Mouse (Mus musculus) NIH3T3 (cell line): ENCODE measurements around the gene Plcl1.

Source experiments
- DNase-seq: peaks from one replicate; pipeline ENCODE4 v3.0.0-alpha.2; 2012; ENCODE audit warnings: low read depth

The Plcl1 gene

GRCm38 (mm10) chr1:55612759-55613328 lies 207.1 kb downstream of the Plcl1 start:
- DNase-seq: no peak

GRCm38 (mm10) chr1:55617857-55618256 lies 212.1 kb downstream of the Plcl1 start:
- DNase-seq: no peak

- no peak for DNase-seq
Measured at GRCm38 (mm10) chr1:55618617-55619286, 213.0 kb downstream of the Plcl1 start.

DNA sequence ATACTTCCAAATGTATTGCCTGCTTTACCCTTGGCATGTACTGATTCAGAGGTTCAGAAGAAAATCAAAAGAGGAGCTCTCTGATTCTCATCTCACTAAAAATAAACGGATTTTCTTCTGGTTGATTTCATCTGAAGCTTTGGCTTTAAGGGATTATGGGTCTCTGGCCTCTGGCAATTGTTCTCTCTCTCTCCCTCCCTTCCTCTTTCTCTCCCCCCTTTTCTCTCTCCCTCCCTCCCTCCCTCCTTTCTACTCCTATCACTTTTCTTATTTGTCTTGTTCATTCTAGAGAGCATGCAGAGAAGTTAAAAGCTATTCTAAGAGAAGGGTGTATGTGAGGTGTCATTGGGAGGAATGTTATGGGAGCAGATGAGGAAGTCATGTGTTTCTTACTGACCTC lies 225.8 kb downstream of the Plcl1 start:
- DNase-seq: no peak

DNA sequence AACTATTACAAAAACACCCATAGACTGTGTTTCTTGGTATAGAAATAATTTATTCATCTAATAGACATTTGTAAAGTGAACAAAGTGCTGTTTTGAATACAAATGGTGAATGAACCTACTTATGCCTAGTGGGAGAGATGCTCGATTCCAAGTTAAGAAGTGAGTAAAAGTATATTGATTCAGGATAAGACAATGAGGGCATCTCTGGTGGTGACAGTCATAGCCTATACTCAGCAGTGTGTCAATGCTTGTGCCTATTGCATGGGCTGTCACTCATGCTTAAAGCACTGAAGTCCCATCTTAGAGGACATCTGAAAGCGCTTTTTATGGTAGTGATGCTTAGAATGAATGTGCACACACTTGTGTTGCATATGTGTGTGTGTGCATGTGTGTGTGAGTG lies 226.3 kb downstream of the Plcl1 start:
- no peak for DNase-seq

GRCm38 (mm10) chr1:55633326-55633725 lies 227.6 kb downstream of the Plcl1 start:
- no peak for DNase-seq

GRCm38 (mm10) chr1:55659518-55660210 lies 253.9 kb downstream of the Plcl1 start:
- no peak for DNase-seq

- DNase-seq: no peak
Measured at GRCm38 (mm10) chr1:55661381-55661780, 255.7 kb downstream of the Plcl1 start.

DNA sequence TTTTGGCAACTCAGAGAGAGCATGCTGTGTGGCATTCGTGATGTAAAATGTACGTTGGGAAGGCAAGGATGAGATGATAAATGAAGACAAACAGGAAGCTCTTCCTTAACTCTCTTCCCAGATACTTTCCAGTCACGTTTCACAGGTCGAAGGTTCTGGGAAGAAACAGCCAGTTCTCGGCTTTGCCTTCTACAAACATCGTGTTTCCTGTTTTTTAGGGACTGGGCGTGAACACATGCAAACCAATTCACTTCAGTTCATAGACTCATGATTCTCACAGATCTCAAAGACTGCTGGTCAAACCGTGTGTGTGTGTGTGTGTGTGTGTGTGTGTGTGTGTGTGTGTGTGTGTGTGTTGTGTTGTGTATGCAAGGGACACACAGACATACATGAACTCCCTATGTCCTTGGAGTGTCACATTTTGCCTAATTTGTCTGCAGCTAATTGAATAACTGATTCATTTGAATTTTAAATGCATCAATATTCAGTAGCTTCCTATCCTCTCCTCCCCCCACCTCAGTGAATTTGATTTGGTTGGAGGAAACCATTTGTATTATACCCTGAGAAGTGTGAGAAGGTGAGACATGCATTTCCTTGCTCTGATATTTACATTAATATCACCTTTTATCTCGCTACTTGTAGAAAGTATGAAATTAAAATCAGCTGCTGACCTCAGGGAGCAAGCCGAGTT lies 259.6 kb downstream of the Plcl1 start:
- no peak for DNase-seq

DNA sequence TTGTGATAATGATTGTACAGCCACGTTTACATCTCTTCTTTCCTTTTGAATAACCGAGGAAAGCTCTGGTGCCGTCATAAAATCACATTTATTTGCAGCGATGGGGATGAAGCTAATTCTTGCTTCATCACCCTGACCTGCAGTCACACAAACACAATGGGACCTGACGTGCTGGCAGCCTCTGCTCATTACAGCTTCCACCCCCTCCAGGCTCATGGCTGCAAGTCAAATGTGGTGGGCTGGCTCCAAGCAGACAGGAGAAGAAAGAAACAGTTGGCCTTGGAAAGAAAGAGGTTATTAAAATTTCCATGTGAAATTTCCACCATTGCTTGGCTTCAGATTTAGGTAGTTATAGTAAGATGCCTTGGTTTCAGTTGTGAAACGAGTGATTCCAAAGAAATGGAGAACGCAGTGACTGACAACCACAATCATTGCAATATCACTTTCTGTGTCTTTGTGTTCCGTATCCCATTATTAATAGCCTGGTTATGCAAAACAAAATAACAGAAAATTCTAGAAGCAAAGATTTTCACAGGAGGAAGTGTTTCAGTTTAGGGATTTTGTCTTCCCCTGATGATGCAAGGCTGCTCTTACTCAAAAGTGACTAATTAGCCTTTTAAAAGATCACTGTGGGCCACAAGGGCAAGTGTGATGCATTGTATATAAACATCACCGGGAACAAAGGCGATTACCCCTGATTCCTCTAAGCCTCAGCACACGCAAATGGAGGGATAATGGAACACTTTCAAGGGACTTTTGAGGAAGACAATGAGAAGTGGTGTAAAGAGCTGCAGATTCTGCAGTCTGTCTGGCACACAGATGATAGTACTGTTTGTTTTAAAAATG lies 260.3 kb downstream of the Plcl1 start:
- DNase-seq: no peak

GRCm38 (mm10) chr1:55666798-55667197 lies 261.1 kb downstream of the Plcl1 start:
- DNase-seq: no peak

GRCm38 (mm10) chr1:55668622-55669237 lies 263.0 kb downstream of the Plcl1 start:
- no peak for DNase-seq

DNA sequence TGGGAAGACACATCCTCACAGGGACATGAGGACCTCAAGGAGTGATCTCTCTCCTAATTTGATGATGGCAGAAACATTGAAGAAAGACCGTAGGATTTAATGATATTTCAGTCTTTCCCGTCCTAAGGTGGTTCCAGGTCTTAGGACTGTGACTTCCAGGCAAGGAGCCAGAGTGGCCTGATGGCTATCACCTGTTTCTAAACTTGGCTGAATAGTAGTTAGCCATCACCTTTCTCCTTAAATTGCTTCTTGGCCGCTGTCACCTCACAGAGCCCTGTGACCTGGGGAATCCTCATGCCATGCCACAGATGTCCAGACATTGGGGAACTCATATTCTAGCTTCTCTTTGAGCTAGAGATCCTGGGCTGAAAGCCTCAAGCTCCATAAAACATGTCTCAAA lies 277.0 kb downstream of the Plcl1 start:
- no peak for DNase-seq

GRCm38 (mm10) chr1:55686261-55686660 lies 280.5 kb downstream of the Plcl1 start:
- DNase-seq: no peak

DNA sequence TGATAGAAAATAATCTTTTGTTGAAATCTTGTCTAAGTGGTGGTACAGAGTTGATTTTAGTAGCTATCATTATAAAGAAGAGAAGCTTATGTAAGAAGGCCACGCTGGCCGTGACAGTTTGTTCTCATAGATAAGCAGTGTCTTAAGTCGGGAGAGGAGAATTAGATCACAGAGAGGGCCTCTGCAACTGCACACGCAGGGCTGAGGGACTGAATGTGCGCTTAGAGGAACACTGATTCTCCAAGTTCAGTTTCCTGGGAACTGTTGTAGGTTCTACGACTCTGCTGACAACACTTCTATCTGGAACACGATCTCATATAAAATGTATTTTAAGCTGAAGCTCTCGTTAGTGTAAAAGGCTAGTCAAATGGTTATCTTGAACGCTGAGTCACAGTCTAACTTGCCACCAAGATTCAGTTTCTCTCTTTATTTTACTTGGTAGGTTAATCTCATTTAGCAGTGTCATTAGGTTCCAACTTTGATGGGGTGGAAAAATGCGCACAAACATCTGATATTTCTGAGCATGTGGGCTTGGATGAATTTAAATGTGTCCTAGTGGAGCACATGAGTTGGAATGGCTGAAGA lies 288.0 kb downstream of the Plcl1 start:
- DNase-seq: no peak

DNA sequence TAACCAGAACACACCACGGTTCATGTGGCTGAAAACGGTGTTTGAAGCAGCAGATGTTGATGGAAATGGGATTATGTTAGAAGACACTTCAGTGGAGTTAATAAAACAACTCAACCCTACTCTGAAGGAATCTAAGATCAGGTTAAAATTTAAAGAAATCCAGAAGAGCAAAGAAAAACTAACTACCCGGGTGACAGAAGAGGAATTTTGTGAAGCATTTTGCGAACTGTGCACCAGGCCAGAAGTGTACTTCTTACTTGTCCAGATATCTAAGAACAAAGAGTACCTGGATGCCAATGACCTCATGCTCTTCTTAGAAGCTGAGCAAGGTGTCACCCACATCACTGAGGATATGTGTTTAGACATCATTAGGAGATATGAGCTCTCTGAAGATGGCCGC lies 290.5 kb downstream of the Plcl1 start:
- DNase-seq: no peak

DNA sequence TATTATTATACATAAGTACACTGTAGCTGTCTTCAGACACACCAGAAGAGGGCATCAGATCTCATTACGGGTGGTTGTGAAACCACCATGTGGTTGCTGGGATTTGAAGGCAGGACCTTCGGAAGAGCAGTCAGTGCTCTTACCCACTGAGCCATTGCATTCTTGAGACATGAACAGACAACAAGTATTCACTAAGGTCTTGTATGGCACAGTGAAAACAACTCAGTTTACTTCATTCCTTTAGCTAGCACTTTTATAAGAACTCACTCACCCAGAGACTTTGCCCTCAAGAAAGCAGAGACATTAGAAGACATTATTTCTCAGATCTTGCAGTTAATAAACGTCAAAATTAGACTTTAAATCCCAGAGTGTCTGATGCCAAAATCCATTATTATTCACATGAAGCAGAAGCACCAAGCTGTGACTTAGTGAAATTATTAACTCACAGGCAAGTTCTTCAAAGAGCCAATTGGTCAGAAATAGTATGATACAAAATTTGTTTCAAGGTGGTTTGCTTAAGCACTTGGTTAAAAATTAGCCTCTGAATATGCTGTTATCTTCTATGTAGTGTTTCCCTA lies 293.8 kb downstream of the Plcl1 start:
- no peak for DNase-seq

- DNase-seq: no peak
Measured at GRCm38 (mm10) chr1:55700016-55700415, 294.3 kb downstream of the Plcl1 start.

- no peak for DNase-seq
Measured at GRCm38 (mm10) chr1:55700726-55701125, 295.0 kb downstream of the Plcl1 start.

- no peak for DNase-seq
Measured at GRCm38 (mm10) chr1:55701601-55702000, 295.9 kb downstream of the Plcl1 start.

- DNase-seq: no peak
Measured at GRCm38 (mm10) chr1:55702106-55702505, 296.4 kb downstream of the Plcl1 start.
